Mouse (Mus musculus) lung, postnatal 0 days (tissue): ENCODE measurements around the gene Trak1. TPM values are rescaled to one million over a fixed set of nuclear protein-coding genes. Genes with fewer than 3 reads are reported as not detected.
A peak's percentile ranks its signal among the peaks of the same experiment; 100 is the strongest.
"Not testable (repeated sequence)": the region's sequence is repeated elsewhere in the genome, so short reads cannot be mapped to it uniquely, and the experiment has no call there.

Experiments
- ATAC-seq: fragments of 200-750 bp; cut with Nextera tagmentation; 2 replicates; pipeline ENCODE4 v1.8.0; 2017; ENCODE audit warnings: moderate library complexity
- DNase-seq: peaks from one replicate; pipeline ENCODE4 v3.0.0-alpha.2; 2016; ENCODE audit warnings: low spot score
- H3K27ac ChIP-seq: fragments of 300-500 bp; sonication (generic); 2 replicates; pipeline ENCODE4 v1.5.1; 2014; ENCODE audit warnings: antibody characterized with exemption, mild to moderate bottlenecking, low read length, mixed read lengths
- H3K27me3 ChIP-seq: fragments of 300-500 bp; sonication (generic); replicated peaks from 2 replicates; pipeline ENCODE4 v1.6.1; 2014; ENCODE audit warnings: low read length, mixed read lengths; ENCODE audit not compliant: insufficient read depth
- H3K36me3 ChIP-seq: fragments of 300-500 bp; sonication (generic); 2 replicates; pipeline ENCODE4 v1.6.1; 2014; ENCODE audit warnings: low read length, mixed read lengths; ENCODE audit not compliant: insufficient read depth
- H3K4me1 ChIP-seq: fragments of 300-500 bp; sonication (generic); 2 replicates; pipeline ENCODE4 v1.6.1; 2014; ENCODE audit warnings: antibody characterized with exemption, low read depth, low read length, mixed read lengths; ENCODE audit not compliant: insufficient read depth
- H3K4me2 ChIP-seq: fragments of 300-500 bp; sonication (generic); replicated peaks from 2 replicates; pipeline ENCODE4 v1.6.1; 2014; ENCODE audit warnings: low read depth, mild to moderate bottlenecking, low read length, moderate library complexity, mixed read lengths
- H3K4me3 ChIP-seq: fragments of 300-500 bp; sonication (generic); 2 replicates; pipeline ENCODE4 v1.5.1; 2014; ENCODE audit warnings: low read depth, low read length
- H3K9ac ChIP-seq: fragments of 300-500 bp; sonication (generic); replicated peaks from 2 replicates; pipeline ENCODE4 v1.6.1; 2014; ENCODE audit warnings: low read depth, mild to moderate bottlenecking
- H3K9me3 ChIP-seq: fragments of 300-500 bp; sonication (generic); 2 replicates; pipeline ENCODE4 v1.6.1; 2016; ENCODE audit warnings: low read length, mixed read lengths
- CTCF ChIP-seq: IDR thresholded peaks from 2 replicates; pipeline ENCODE4 v1.5.1; 2016; ENCODE audit warnings: antibody characterized with exemption, mild to moderate bottlenecking
- EP300 ChIP-seq: IDR thresholded peaks from 2 replicates; pipeline ENCODE4 v1.6.1; 2016; ENCODE audit warnings: antibody characterized with exemption, mild to moderate bottlenecking, control low read depth
- WGBS: fragments of 180-500 bp; shearing (Covaris S2); extraction: QIAGEN DNeasy Blood & Tissue Kit; methylation state at CpG from one replicate; pipeline ENCODE4 v1.1.7; 2014; 5-methylcytosine and 5-hydroxymethylcytosine counted together
- polyA plus RNA-seq: library from polyadenylated mRNA; unstranded; fragments of >200 nt; fragmentation: Nextera tagmentation; extraction: Ambion mirVana; gene quantifications from 2 replicates; pipeline ENCODE4 v1.2.1, GENCODE M21; 2015

The Trak1 gene
- polyA plus RNA-seq, 1 experiment from 2014 or later: 28.6 TPM

GRCm38 (mm10) chr9:121442145-121442544 is 144.8 kb downstream of the Trak1 start:
- H3K9ac ChIP-seq: no peak overlapping the region
- no peak overlapping the region for H3K4me2 ChIP-seq
- 85% methylated on average over 1 of the region's 1 CpGs for WGBS
- no peaks in the 10 kb centered on the region for H3K9me3 ChIP-seq
- no peak for DNase-seq
- TF ChIP-seq EP300 (no peak), CTCF (no peak)
- peaks cover 25% of the 10 kb centered on the region for H3K36me3 ChIP-seq
- no peaks in the 10 kb centered on the region for H3K27me3 ChIP-seq
- ATAC-seq: no peak
- H3K4me3 ChIP-seq: no peak overlapping the region
- H3K4me1 ChIP-seq: no peaks in the 10 kb centered on the region
- no peak overlapping the region for H3K27ac ChIP-seq

- DNase-seq (no peak), ATAC-seq (0 out of 2 replicates have a peak, but pooled peaks have one; percentile 20)
- WGBS: 74% methylated on average over 31 of the region's 31 CpGs
- Histone ChIP-seq H3K36me3 (peaks cover 39% of the 10 kb centered on the region), H3K4me2 (no peak overlapping the region), H3K27ac (no peak overlapping the region), H3K4me1 (no peaks in the 10 kb centered on the region), H3K9me3 (no peaks in the 10 kb centered on the region), H3K4me3 (no peak overlapping the region), H3K27me3 (no peaks in the 10 kb centered on the region), H3K9ac (no peak overlapping the region)
- TF ChIP-seq EP300: no peak
These were observed 146.5 kb downstream of the Trak1 start for GRCm38 (mm10) chr9:121443696-121444366.

GRCm38 (mm10) chr9:121444367-121444707 is 147.0 kb downstream of the Trak1 start:
- DNase-seq (no peak), ATAC-seq (no peak)
- Histone ChIP-seq H3K9me3 (no peaks in the 10 kb centered on the region), H3K4me3 (no peak overlapping the region), H3K36me3 (peaks cover 44% of the 10 kb centered on the region), H3K4me2 (no peak overlapping the region), H3K27ac (no peak overlapping the region), H3K27me3 (no peaks in the 10 kb centered on the region), H3K9ac (no peak overlapping the region), H3K4me1 (no peaks in the 10 kb centered on the region)
- 79% methylated on average over 3 of the region's 3 CpGs for WGBS
- TF ChIP-seq EP300: no peak
- no peak for TF ChIP-seq CTCF

- no peak overlapping the region for H3K4me2 ChIP-seq
- H3K27me3 ChIP-seq: no peaks in the 10 kb centered on the region
- TF ChIP-seq CTCF (peak; percentile 80), EP300 (no peak)
- peak; percentile 51 for ATAC-seq
- peak; percentile 62 for DNase-seq
- H3K36me3 ChIP-seq: peaks cover 52% of the 10 kb centered on the region
- no peaks in the 10 kb centered on the region for H3K4me1 ChIP-seq
- no peak overlapping the region for H3K4me3 ChIP-seq
- H3K9me3 ChIP-seq: no peaks in the 10 kb centered on the region
- 82% methylated on average over 2 of the region's 2 CpGs for WGBS
- no peak overlapping the region for H3K27ac ChIP-seq
- no peak overlapping the region for H3K9ac ChIP-seq
These were observed 148.1 kb downstream of the Trak1 start for GRCm38 (mm10) chr9:121445364-121445763.

- TF ChIP-seq EP300: no peak
- TF ChIP-seq CTCF: no peak
- Histone ChIP-seq H3K4me2 (no peak overlapping the region), H3K4me1 (no peaks in the 10 kb centered on the region), H3K27me3 (no peaks in the 10 kb centered on the region), H3K27ac (no peak overlapping the region), H3K36me3 (peaks cover 57% of the 10 kb centered on the region), H3K9ac (no peak overlapping the region), H3K9me3 (no peaks in the 10 kb centered on the region), H3K4me3 (no peak overlapping the region)
- DNase-seq (no peak), ATAC-seq (no peak)
- 88% methylated on average over 13 of the region's 13 CpGs for WGBS
These were observed 149.1 kb downstream of the Trak1 start for GRCm38 (mm10) chr9:121446431-121446831.

GRCm38 (mm10) chr9:121452342-121452942 is 155.1 kb downstream of the Trak1 start:
- H3K27me3 ChIP-seq, H3K4me3 ChIP-seq, H3K9me3 ChIP-seq, H3K9ac ChIP-seq, H3K27ac ChIP-seq, DNase-seq, H3K4me2 ChIP-seq, ATAC-seq, H3K4me1 ChIP-seq: not testable (repeated sequence)
- WGBS: 70% methylated on average over 9 of the region's 9 CpGs
- H3K36me3 ChIP-seq: peaks cover 75% of the 10 kb centered on the region
